Mouse (Mus musculus): Measurements from ENCODE around the gene 5031439G07Rik. TPM values are rescaled to one million over a fixed set of nuclear protein-coding genes. Genes with fewer than 3 reads are reported as not detected.
"Not testable (repeated sequence)": the region's sequence is repeated elsewhere in the genome, so short reads cannot be mapped to it uniquely, and the experiment has no call there.

The 5031439G07Rik gene
- polyA plus RNA-seq, 1 experiment from 2014 or later: 3.5 TPM

DNA sequence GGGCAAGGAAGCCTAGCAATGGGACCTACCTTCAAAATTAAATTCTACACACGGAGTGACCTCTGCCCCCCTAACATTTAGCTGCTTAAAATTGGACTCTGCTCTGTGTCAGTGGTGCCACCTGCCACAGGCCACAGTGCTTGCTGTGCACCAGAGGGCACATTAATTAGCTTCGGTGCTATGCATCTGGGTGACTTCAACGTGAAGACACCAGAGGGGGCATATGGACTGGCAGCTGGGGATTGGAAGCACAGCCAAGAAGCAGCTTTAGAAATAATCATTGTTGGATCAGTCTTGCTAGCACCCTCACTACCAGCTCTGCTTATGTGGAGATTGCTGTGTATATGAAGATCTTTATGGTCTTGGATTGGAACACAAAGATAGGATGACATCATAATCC is 75.2 kb downstream of the 5031439G07Rik start:
- Histone ChIP-seq H3K27ac (replicated peaks) (no peak overlapping the region), H3K9me3 (peaks cover 15% of the 10 kb centered on the region), H3K4me3 (no peak overlapping the region), H3K27me3 (replicated peaks) (no peaks in the 10 kb centered on the region), H3K36me3 (peaks cover 8% of the 10 kb centered on the region; the same call in 1 of the 2 replicates), H3K4me2 (no peak overlapping the region), H3K9ac (no peak overlapping the region), H3K4me1 (no peaks in the 10 kb centered on the region)
- 84% methylated on average over 3 of the region's 3 CpGs for WGBS
- no peak for ATAC-seq (ENCODE audit: extremely low read depth, insufficient number of reproducible peaks, low FRiP score, low TSS enrichment)

DNA sequence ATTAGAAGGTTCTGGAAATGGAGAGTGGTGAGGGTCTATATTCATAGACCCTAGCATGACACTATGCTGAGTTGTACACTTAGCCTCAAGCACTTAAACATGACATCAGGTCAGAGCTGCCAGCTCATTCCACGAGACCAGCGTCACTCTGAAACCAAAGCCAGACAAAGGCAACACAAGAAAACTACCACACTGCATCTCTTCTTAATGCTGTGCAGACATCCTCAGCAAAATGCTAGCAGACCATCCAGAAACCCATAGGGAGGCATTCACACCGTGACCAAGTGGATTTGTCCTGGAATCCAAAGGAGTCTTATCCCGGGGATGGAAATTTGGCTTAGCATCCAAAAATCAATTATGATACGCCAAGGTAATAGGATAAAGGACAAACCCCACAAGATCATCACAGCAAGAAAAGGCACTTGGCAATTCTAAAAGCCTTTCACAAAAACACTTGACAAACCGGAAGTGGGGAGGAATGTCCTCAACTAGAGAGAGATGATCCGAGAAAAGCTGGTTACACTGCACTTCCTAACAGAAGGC is 84.4 kb downstream of the 5031439G07Rik start:
- Histone ChIP-seq H3K27ac (replicated peaks) (no peak overlapping the region), H3K4me1 (no peaks in the 10 kb centered on the region), H3K9ac (no peak overlapping the region), H3K4me3 (no peak overlapping the region), H3K27me3 (replicated peaks) (no peaks in the 10 kb centered on the region), H3K9me3 (no peaks in the 10 kb centered on the region), H3K4me2 (no peak overlapping the region), H3K36me3 (no peaks in the 10 kb centered on the region)
- ATAC-seq (ENCODE audit: extremely low read depth, insufficient number of reproducible peaks, low FRiP score, low TSS enrichment): no peak
- WGBS: 64% methylated on average over 7 of the region's 7 CpGs

DNA sequence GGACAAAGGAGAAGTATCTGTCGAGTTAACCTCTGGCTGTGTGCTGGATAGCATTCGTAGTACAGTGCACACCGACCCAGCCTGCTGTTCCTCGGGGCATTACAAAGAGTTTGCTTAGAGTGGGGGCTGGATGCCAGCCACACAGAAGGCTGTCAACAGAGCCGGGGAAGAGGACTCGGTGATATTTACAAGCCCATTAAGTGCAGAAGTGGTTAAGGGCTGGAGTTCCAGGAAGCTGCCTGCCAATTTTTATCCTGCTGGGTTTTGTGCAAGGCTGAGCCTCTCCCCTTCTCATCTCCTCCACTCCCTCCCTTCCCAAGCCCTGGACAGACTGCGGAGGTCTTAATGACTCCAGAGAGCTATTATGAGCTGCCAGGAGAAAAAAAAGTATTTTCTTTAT is 90.3 kb downstream of the 5031439G07Rik start:
- Histone ChIP-seq H3K4me1 (peaks cover 14% of the 10 kb centered on the region), H3K9ac (no peak overlapping the region), H3K27ac (replicated peaks) (no peak overlapping the region), H3K4me2 (peak overlapping the region; percentile 23; the same call in 1 of the 2 replicates), H3K4me3 (no peak overlapping the region), H3K36me3 (no peaks in the 10 kb centered on the region), H3K27me3 (replicated peaks) (no peaks in the 10 kb centered on the region), H3K9me3 (no peaks in the 10 kb centered on the region)
- no peak for ATAC-seq (ENCODE audit: extremely low read depth, insufficient number of reproducible peaks, low FRiP score, low TSS enrichment)
- 15% methylated on average over 7 of the region's 7 CpGs for WGBS

DNA sequence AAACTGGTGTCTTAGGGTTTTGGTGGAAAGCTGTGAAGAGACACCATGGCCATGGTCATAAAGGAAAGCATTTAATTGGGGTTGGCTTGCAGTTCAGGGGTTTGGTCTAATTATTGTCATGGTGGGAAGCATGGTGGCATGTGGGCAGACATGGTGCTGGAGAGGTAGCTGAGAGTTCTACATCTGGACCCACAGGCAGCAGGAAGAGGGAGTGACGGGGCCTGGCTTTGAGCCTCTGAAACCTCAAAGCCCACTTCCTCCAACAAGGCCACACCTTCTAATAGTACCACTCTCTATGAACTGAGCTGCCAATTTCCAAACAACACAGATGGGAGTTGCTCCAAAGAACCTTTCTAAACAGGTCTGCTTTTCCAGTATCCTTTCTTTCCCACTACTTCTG is 91.7 kb downstream of the 5031439G07Rik start:
- Histone ChIP-seq H3K4me2 (no peak overlapping the region), H3K36me3 (no peaks in the 10 kb centered on the region), H3K9me3 (no peaks in the 10 kb centered on the region), H3K27ac (replicated peaks) (no peak overlapping the region), H3K9ac (no peak overlapping the region), H3K4me3 (no peak overlapping the region), H3K27me3 (replicated peaks) (no peaks in the 10 kb centered on the region; the same call in 1 of the 2 replicates), H3K4me1 (peaks cover 14% of the 10 kb centered on the region)
- no peak for ATAC-seq (ENCODE audit: extremely low read depth, insufficient number of reproducible peaks, low FRiP score, low TSS enrichment)
- WGBS: 70% methylated on average over 1 of the region's 1 CpGs

DNA sequence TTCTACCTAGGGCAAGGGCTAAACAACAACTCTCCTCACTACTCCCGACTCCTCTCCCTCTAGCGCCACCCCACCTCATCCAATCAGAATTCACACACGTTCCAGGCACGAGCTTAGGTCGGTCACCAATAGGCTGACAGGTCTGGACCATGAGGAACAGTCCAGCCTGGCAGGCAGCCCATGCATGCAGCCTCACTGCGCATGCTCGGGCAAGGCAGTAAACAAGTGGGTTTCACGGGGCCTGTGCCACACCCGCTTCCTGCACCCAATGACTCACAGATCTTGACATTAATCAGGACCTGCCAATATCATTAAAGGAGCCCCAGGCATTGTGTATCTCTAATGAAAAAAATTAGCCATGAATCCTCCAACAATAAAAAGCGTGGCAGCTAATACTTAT is 92.1 kb downstream of the 5031439G07Rik start:
- 62% methylated on average over 10 of the region's 10 CpGs for WGBS
- ATAC-seq (ENCODE audit: extremely low read depth, insufficient number of reproducible peaks, low FRiP score, low TSS enrichment): not testable (repeated sequence)

More for the DNA sequence above, 92.1 kb downstream of the 5031439G07Rik start:
- H3K27ac ChIP-seq (replicated peaks); H3K27me3 ChIP-seq (replicated peaks); H3K4me3 ChIP-seq; H3K36me3 ChIP-seq; H3K9me3 ChIP-seq; H3K4me2 ChIP-seq; H3K9ac ChIP-seq: not testable (repeated sequence)
- peaks cover 14% of the 10 kb centered on the region for H3K4me1 ChIP-seq

Small RNA genes within 50 kb of the gene (microRNA-seq; reads per million reads assigned to microRNA genes)
- gene Mir1249: 12.4 reads per million, percentile 29 among the genes with 10 or more reads in this experiment

Other genes with a start within 250 kb of the 5031439G07Rik start
- gene Phf21b, start 132.5 kb downstream of the 5031439G07Rik start, polyA plus RNA-seq (2015; fragmentation: Nextera tagmentation; extraction: Ambion mirVana): 0.08 and 0.14 TPM in 2 replicates
- gene Gm29666, start 68.5 kb downstream of the 5031439G07Rik start, polyA plus RNA-seq (2015; fragmentation: Nextera tagmentation; extraction: Ambion mirVana): 0.41 and 0.56 TPM in 2 replicates
- gene Nup50, start 65.1 kb downstream of the 5031439G07Rik start, polyA plus RNA-seq (2015; fragmentation: Nextera tagmentation; extraction: Ambion mirVana): 19.3 and 20.4 TPM in 2 replicates
- gene Upk3a, start 28.6 kb upstream of the 5031439G07Rik start, polyA plus RNA-seq (2015; fragmentation: Nextera tagmentation; extraction: Ambion mirVana): 0.13 TPM in 1 of 2 replicates, not detected in the other
- 15.6 and 17.0 TPM in 2 replicates for gene Fam118a, start 40.4 kb upstream of the 5031439G07Rik start, polyA plus RNA-seq (2015; fragmentation: Nextera tagmentation; extraction: Ambion mirVana)
- gene Smc1b, start 143.4 kb upstream of the 5031439G07Rik start, polyA plus RNA-seq (2015; fragmentation: Nextera tagmentation; extraction: Ambion mirVana): 0.08 and 0.09 TPM in 2 replicates
- 0.11 TPM in 1 of 2 replicates, not detected in the other for gene Ribc2, start 143.5 kb upstream of the 5031439G07Rik start, polyA plus RNA-seq (2015; fragmentation: Nextera tagmentation; extraction: Ambion mirVana)
- 125 and 139 TPM in 2 replicates for gene Fbln1, start 217.4 kb upstream of the 5031439G07Rik start, polyA plus RNA-seq (2015; fragmentation: Nextera tagmentation; extraction: Ambion mirVana)

Data from heart, embryonic 13.5 days (tissue).